Mouse (Mus musculus) midbrain, embryonic 10.5 days (tissue): ENCODE data around the gene Ifna5. TPM values are rescaled to one million over a fixed set of nuclear protein-coding genes. Genes with fewer than 3 reads are reported as not detected.
"Not testable (repeated sequence)": the region's sequence is repeated elsewhere in the genome, so short reads cannot be mapped to it uniquely, and the experiment has no call there.

Experiments used
- DNase-seq: peaks from one replicate; pipeline ENCODE4 v3.0.0-alpha.2; 2017; ENCODE audit warnings: low spot score
- H3K27ac ChIP-seq: fragments of 300-500 bp; sonication (generic); replicated peaks from 2 replicates; pipeline ENCODE4 v1.5.1; 2016; ENCODE audit warnings: mild to moderate bottlenecking
- H3K27me3 ChIP-seq: fragments of 300-500 bp; sonication (generic); 2 replicates; pipeline ENCODE4 v1.6.1; 2016; ENCODE audit warnings: low read depth, mild to moderate bottlenecking; ENCODE audit not compliant: poor library complexity, severe bottlenecking
- H3K36me3 ChIP-seq: fragments of 300-500 bp; sonication (generic); 2 replicates; pipeline ENCODE4 v1.6.1; 2016; ENCODE audit warnings: mild to moderate bottlenecking, moderate library complexity
- H3K4me1 ChIP-seq: fragments of 300-500 bp; sonication (generic); 2 replicates; pipeline ENCODE4 v1.6.1; 2016
- H3K4me3 ChIP-seq: fragments of 300-500 bp; sonication (generic); 2 replicates; pipeline ENCODE4 v1.5.1; 2016; ENCODE audit warnings: mild to moderate bottlenecking, moderate library complexity
- H3K9me3 ChIP-seq: fragments of 300-500 bp; sonication (generic); replicated peaks from 2 replicates; pipeline ENCODE4 v1.6.1; 2016; ENCODE audit warnings: mild to moderate bottlenecking
- WGBS: fragments of 180-500 bp; shearing (Covaris S2); methylation state at CpG from one replicate; pipeline ENCODE4 v1.1.7; 2016; 5-methylcytosine and 5-hydroxymethylcytosine counted together
- polyA plus RNA-seq: library from polyadenylated mRNA; unstranded; fragments of >200 nt; fragmentation: Nextera tagmentation; extraction: Ambion mirVana; gene quantifications from 2 replicates; pipeline ENCODE4 v1.2.1, GENCODE M21; 2016

The Ifna5 gene
- not detected in 2 replicates for polyA plus RNA-seq

- not testable (repeated sequence) for H3K27me3 ChIP-seq, H3K9me3 ChIP-seq, DNase-seq, H3K4me3 ChIP-seq, H3K27ac ChIP-seq, H3K36me3 ChIP-seq, H3K4me1 ChIP-seq
- WGBS = 70% methylated on average over 1 of the region's 1 CpGs
Measured at GRCm38 (mm10) chr4:88835225-88835624, at the start of gene Ifna5. TSS of gene Ifna5 (plus strand) at chr4:88835525.

- H3K27me3 ChIP-seq, H3K27ac ChIP-seq, H3K9me3 ChIP-seq, DNase-seq, H3K36me3 ChIP-seq, H3K4me1 ChIP-seq, H3K4me3 ChIP-seq: not testable (repeated sequence)
- WGBS = 0% methylated on average over 4 of the region's 28 CpGs
Measured at GRCm38 (mm10) chr4:88788402-88788801, 46.9 kb upstream of the Ifna5 start, which contains the start of gene Gm13277. TSS of gene Gm13277 (plus strand) at chr4:88788632.

DNA sequence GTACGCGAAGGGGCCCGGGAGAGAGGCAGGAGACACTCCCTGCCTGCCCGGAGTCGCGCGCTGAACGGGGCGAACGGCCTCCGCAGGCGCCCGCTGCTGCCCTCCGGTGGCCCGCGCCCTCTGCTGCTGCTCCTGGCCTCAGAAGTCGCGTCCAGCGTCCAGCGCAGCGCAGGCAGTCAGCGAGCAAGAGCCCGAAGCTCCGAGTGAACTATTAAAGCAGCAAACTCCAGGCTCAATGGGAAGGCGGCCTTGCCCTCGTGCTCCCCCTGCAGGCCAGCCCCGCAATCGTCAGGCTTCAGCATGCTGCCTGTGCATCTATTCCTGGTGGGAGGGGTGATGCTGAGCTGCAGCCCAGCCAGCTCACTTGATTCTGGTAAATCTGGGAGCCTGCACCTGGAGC, 44.1 kb upstream of the Ifna5 start, which contains the start of gene Gm13278:
Gene Gm13278, plus strand, starts transcription at position 301 of the 400 bp plus-strand sequence.
- no CpG with 5 or more reads among the region's 28 CpGs for WGBS
- H3K9me3 ChIP-seq, H3K27me3 ChIP-seq, H3K4me1 ChIP-seq, H3K36me3 ChIP-seq, DNase-seq, H3K27ac ChIP-seq, H3K4me3 ChIP-seq: not testable (repeated sequence)

DNA sequence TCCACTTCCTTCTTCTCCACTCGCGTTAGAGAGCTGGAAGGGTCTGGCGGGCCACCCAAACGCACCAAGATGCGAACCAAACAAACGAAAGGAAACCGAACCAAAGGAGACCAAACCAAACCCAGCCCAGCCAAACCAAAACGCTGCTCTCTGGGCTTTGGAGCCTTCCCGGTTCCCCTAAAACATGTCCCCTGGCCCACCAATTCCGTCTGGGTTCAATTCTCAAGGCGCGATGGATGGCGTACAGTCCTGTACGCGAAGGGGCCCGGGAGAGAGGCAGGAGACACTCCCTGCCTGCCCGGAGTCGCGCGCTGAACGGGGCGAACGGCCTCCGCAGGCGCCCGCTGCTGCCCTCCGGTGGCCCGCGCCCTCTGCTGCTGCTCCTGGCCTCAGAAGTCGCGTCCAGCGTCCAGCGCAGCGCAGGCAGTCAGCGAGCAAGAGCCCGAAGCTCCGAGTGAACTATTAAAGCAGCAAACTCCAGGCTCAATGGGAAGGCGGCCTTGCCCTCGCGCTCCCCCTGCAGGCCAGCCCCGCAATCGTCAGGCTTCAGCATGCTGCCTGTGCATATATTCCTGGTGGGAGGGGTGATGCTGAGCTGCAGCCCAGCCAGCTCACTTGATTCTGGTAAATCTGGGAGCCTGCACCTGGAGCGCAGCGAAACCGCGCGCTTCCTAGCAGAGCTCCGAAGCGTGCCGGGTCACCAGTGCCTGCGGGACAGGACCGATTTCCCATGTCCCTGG, 41.2 kb upstream of the Ifna5 start, which contains the start of gene Gm13275:
Gene Gm13275, plus strand, starts transcription at position 552 of the 740 bp plus-strand sequence.
- WGBS = 0% methylated on average over 19 of the region's 52 CpGs
- H3K9me3 ChIP-seq, DNase-seq, H3K27me3 ChIP-seq, H3K4me1 ChIP-seq, H3K36me3 ChIP-seq, H3K27ac ChIP-seq, H3K4me3 ChIP-seq: not testable (repeated sequence)

GRCm38 (mm10) chr4:88797097-88797496, 38.2 kb upstream of the Ifna5 start, which contains the start of gene Gm13279:
TSS of gene Gm13279 (plus strand) at chr4:88797397.
- not testable (repeated sequence) for H3K4me3 ChIP-seq, H3K27me3 ChIP-seq, H3K27ac ChIP-seq, H3K9me3 ChIP-seq, H3K36me3 ChIP-seq, H3K4me1 ChIP-seq, DNase-seq
- WGBS = no CpG with 5 or more reads among the region's 28 CpGs

- not testable (repeated sequence) for H3K27me3 ChIP-seq, H3K4me3 ChIP-seq, H3K9me3 ChIP-seq, H3K27ac ChIP-seq, H3K36me3 ChIP-seq, DNase-seq, H3K4me1 ChIP-seq
- WGBS = 12% methylated on average over 5 of the region's 7 CpGs
Measured at GRCm38 (mm10) chr4:88799365-88799764, 36.0 kb upstream of the Ifna5 start, which contains the start of gene Gm13285. TSS of gene Gm13285 (plus strand) at chr4:88799665.

GRCm38 (mm10) chr4:88802954-88803353, 32.4 kb upstream of the Ifna5 start, which contains the start of gene Gm13287:
TSS of gene Gm13287 (plus strand) at chr4:88803254.
- not testable (repeated sequence) for H3K9me3 ChIP-seq, H3K27ac ChIP-seq, H3K4me3 ChIP-seq, H3K36me3 ChIP-seq, DNase-seq, H3K4me1 ChIP-seq
- H3K27me3 ChIP-seq = peaks cover 16% of the 10 kb centered on the region
- no CpG with 5 or more reads among the region's 29 CpGs for WGBS

- DNase-seq, H3K27ac ChIP-seq, H3K36me3 ChIP-seq, H3K9me3 ChIP-seq, H3K4me3 ChIP-seq, H3K4me1 ChIP-seq: not testable (repeated sequence)
- H3K27me3 ChIP-seq = peaks cover 16% of the 10 kb centered on the region
- WGBS = no CpG with 5 or more reads among the region's 8 CpGs
Measured at GRCm38 (mm10) chr4:88805231-88805630, 30.1 kb upstream of the Ifna5 start, which contains the start of gene Gm13288. TSS of gene Gm13288 (plus strand) at chr4:88805531.

DNA sequence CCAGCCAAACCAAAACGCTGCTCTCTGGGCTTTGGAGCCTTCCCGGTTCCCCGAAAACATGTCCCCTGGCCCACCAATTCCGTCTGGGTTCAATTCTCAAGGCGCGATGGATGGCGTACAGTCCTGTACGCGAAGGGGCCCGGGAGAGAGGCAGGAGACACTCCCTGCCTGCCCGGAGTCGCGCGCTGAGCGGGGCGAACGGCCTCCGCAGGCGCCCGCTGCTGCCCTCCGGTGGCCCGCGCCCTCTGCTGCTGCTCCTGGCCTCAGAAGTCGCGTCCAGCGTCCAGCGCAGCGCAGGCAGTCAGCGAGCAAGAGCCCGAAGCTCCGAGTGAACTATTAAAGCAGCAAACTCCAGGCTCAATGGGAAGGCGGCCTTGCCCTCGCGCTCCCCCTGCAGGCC, 29.6 kb upstream of the Ifna5 start:
- H3K4me1 ChIP-seq, H3K36me3 ChIP-seq, H3K4me3 ChIP-seq, H3K9me3 ChIP-seq, DNase-seq, H3K27ac ChIP-seq: not testable (repeated sequence)
- H3K27me3 ChIP-seq = peaks cover 16% of the 10 kb centered on the region
- WGBS = 0% methylated on average over 8 of the region's 34 CpGs

DNA sequence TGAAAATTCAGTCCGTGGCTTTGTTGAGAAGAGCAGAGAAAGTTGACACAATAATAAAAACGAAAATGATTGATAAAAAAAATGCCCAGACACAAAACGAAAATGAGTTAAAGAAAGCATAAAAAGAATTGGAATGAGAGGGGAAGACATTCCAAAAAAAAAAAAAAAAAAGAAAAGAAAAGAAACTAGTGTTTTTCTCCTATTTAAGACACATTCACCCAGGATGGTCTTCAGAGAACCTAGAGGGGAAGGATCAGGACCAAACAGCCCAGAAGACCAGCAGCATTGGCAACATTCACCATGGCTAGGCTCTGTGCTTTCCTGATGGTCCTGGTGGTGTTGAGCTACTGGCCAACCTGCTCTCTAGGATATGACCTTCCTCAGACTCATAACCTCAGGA, 19.4 kb upstream of the Ifna5 start, which contains the start of gene Ifna7:
Gene Ifna7, plus strand, starts transcription at position 301 of the 400 bp plus-strand sequence.
- Histone ChIP-seq H3K4me1 (no peaks in the 10 kb centered on the region), H3K9me3 (no peaks in the 10 kb centered on the region), H3K36me3 (no peaks in the 10 kb centered on the region), H3K27me3 (no peaks in the 10 kb centered on the region), H3K27ac (no peak within 1 kb of the TSS), H3K4me3 (no peak within 1 kb of the TSS)
- no peak for DNase-seq
- 64% methylated on average over 3 of the region's 3 CpGs for WGBS

GRCm38 (mm10) chr4:88819659-88820058, 15.7 kb upstream of the Ifna5 start, which contains the start of gene Ifna11:
TSS of gene Ifna11 (plus strand) at chr4:88819959.
- Histone ChIP-seq H3K4me3 (no peak within 1 kb of the TSS), H3K27ac (no peak within 1 kb of the TSS), H3K9me3 (no peaks in the 10 kb centered on the region), H3K27me3 (no peaks in the 10 kb centered on the region), H3K36me3 (no peaks in the 10 kb centered on the region), H3K4me1 (no peaks in the 10 kb centered on the region)
- 86% methylated on average over 1 of the region's 1 CpGs for WGBS
- no peak for DNase-seq

DNA sequence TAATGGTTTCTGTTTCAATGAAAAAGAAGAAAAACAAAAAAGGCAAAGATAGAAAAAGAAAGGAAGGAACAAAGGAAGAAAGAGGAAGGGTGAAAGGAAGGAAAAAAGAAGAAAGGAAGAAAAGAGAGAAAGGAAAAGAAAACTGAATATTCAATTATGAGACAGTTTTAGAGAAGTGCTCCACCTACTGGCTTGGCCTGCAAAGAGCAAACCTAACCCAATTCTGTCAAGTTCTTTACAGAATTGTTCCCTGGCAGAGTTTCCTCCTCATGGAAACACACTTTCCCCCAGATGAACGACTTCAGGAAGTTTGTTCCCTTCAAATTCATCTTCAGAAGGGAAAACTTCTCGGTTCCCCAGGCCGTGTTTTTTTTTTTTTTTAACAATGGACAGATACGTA, 12.3 kb upstream of the Ifna5 start:
- H3K4me3 ChIP-seq = no peak overlapping the region
- H3K4me1 ChIP-seq = no peaks in the 10 kb centered on the region
- no peaks in the 10 kb centered on the region for H3K36me3 ChIP-seq
- no peaks in the 10 kb centered on the region for H3K27me3 ChIP-seq
- 29% methylated on average over 4 of the region's 4 CpGs for WGBS
- H3K27ac ChIP-seq = no peak overlapping the region
- DNase-seq = no peak
- no peaks in the 10 kb centered on the region for H3K9me3 ChIP-seq

DNA sequence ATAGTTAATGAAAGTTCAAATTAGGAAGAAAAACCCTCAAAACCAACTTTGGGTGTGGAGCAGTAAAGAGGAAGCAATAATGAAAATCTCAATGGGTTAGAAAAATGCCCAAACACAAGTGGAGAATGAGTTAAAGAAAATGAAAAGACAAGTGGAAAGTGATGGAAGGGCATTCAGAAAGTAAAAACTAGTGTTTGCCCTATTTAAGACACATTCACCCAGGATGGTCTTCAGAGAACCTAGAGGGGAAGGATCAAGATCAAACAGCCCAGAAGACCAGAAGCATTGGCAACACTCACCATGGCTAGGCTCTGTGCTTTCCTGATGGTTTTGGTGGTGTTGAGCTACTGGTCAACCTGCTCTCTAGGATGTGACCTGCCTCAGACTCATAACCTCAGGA, 8.2 kb upstream of the Ifna5 start, which contains the start of gene Ifna6:
Gene Ifna6, plus strand, starts transcription at position 301 of the 400 bp plus-strand sequence.
- not testable (repeated sequence) for H3K36me3 ChIP-seq, DNase-seq, H3K27me3 ChIP-seq, H3K9me3 ChIP-seq, H3K4me3 ChIP-seq, H3K27ac ChIP-seq, H3K4me1 ChIP-seq
